Mouse (Mus musculus): ENCODE measurements around the gene Rpl10a.

DNA sequence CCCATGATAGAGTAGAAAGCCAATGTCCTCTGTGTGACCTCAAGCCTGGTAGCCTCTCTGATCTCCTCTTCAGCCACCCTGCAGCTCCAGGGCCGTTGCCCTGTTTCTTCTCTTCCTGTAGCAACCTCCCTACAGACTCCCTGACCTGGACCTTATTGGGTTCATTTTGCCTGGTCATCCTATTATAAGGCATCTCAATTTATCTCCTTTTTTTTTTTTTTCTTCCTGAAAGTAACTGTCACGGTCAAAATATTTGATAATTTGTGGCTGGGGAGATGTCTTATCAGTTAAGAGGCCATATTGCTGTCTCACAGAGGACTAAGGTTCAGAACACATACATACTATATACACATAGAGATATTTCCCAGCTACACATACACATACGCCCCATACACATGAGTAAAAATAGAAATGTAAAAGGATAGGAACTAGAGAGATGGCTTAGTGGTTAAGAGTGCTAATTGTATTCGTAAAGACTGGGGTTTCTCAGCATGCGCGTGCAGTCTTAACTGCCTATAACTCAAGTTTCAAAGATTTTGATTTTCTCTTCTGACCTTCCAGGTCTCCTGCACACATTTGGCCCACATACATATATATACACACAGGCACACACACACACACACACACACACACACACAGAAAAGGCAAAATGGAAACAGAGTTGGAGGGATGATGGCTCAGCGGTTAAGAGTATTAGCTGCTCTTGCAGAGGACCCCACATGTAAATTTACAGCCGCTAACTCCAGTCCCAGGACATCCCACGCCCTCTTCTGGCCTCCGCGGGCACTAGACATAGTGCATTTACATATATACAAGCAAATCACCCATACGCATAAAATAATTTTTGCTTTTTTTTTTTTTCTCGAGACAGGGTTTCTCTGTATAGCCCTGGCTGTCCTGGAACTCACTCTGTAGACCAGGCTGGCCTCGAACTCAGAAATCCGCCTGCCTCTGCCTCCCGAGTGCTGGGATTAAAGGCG lies 15.7 kb upstream of the Rpl10a start:
- TF ChIP-seq CTCF (IDR thresholded peaks at IDR 0.05; ENCODE audit: borderline replicate concordance, control insufficient read depth, extremely low read depth, insufficient read depth, low read length, poor library complexity) (no peak), POLR2A (IDR thresholded peaks at IDR 0.05; ENCODE audit: control insufficient read depth, extremely low read depth, insufficient read depth, low read length, poor library complexity) (no peak)
